Mouse (Mus musculus): ENCODE measurements around the gene Ccdc194. TPM values are rescaled to one million over a fixed set of nuclear protein-coding genes. Genes with fewer than 3 reads are reported as not detected.

Ccdc194 gene
- polyA plus RNA-seq, 1 experiment from 2014 or later: 0.14 TPM

DNA sequence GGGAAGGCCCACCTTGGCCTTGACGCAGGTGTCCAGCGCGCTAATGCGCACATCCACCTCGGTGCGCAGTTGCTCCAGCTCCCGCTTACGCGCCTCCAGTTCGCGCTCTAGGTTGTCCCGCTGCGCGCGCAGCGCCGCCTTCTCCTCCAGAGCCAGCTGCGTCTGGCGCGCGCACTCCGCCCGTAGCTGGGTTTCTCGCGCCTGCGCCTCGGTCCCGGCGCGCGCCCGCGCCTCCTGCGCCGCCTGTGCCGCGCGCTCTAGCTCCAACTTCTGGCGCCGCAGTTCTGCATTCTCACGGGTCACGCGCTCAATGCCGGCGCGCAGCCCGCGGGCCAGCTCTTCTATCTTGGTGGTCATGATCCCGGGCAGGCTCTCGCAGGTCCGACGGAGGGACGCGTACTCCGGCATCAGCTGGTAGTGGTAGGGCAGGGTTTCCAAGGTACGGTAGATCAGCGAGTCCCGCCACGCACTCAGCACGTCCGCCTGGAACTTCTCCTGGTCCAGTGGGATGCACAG is 17.9 kb downstream of the Ccdc194 start:
- Histone ChIP-seq H3K9ac (no peak overlapping the region), H3K27me3 (peaks cover 50% of the 10 kb centered on the region), H3K36me3 (replicated peaks) (no peaks in the 10 kb centered on the region), H3K4me3 (replicated peaks) (peak overlapping the region; percentile 35), H3K4me1 (replicated peaks) (peaks cover 26% of the 10 kb centered on the region), H3K9me3 (replicated peaks) (no peaks in the 10 kb centered on the region), H3K4me2 (peak overlapping the region; percentile 64), H3K27ac (replicated peaks) (no peak overlapping the region)
- peak; percentile 39 for ATAC-seq (ENCODE audit: insufficient read depth)
- WGBS (ENCODE audit: insufficient replicate concordance): 1% methylated on average over 61 of the region's 61 CpGs

DNA sequence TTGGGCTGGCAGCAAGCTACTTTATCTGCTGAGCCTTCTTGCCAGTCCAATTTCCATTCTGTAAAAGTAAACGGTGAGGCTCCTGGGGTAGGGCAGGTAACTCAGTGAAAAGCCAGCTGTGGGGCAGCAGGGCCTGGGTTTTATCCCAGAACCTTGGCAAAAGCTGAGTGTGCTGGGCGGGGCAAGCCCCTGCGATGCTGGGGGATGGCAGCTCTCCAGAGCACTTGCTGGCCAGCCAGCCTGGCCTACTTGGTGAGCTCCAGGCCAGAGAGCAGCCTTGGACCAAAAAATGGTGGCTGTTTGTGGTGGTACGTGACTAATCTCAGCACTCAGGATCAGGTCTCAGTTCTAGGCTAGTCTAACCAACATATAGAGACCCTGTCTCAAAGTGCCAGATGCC is 19.5 kb downstream of the Ccdc194 start:
- H3K4me1 ChIP-seq (replicated peaks): peaks cover 11% of the 10 kb centered on the region
- H3K9me3 ChIP-seq (replicated peaks): no peaks in the 10 kb centered on the region
- 61% methylated on average over 4 of the region's 4 CpGs for whole genome bisulfite sequencing (ENCODE audit: insufficient replicate concordance)
- no peak overlapping the region for H3K4me3 ChIP-seq (replicated peaks)
- H3K9ac ChIP-seq: no peak overlapping the region
- peaks cover 46% of the 10 kb centered on the region for H3K27me3 ChIP-seq
- no peak overlapping the region for H3K27ac ChIP-seq (replicated peaks)
- ATAC-seq (ENCODE audit: insufficient read depth): no peak
- H3K36me3 ChIP-seq (replicated peaks): no peaks in the 10 kb centered on the region
- H3K4me2 ChIP-seq: no peak overlapping the region

GRCm38 (mm10) chr8:71505326-71505725 is 20.2 kb downstream of the Ccdc194 start:
- H3K9me3 ChIP-seq (replicated peaks): no peaks in the 10 kb centered on the region
- H3K4me2 ChIP-seq: no peak overlapping the region
- H3K4me1 ChIP-seq (replicated peaks): peaks cover 11% of the 10 kb centered on the region
- H3K27ac ChIP-seq (replicated peaks): no peak overlapping the region
- no peak overlapping the region for H3K4me3 ChIP-seq (replicated peaks)
- 54% methylated on average over 4 of the region's 4 CpGs for WGBS (ENCODE audit: insufficient replicate concordance)
- no peak for ATAC-seq (ENCODE audit: insufficient read depth)
- H3K27me3 ChIP-seq: peaks cover 44% of the 10 kb centered on the region
- no peak overlapping the region for H3K9ac ChIP-seq
- no peaks in the 10 kb centered on the region for H3K36me3 ChIP-seq (replicated peaks)

DNA sequence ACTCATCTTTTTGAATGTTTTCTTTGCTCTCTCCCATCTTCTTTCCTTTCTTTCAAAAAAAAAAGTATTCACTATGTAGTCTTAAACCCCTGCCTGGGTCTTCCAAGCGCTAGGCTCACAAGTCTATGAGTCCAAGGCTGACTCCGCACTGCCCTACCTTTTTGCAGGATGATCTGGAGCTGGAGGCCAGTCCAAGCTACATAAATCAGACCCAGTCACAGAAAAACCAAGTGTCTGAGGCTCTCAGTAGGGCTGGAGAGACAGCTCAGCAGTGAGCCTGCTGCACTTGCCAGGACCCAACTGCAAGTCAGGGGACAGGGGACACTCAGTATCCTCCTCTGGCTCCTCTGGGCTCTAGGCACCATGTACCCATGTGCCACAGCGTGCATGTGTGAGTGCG is 21.2 kb downstream of the Ccdc194 start:
- 85% methylated on average over 4 of the region's 4 CpGs for WGBS (ENCODE audit: insufficient replicate concordance)
- no peak overlapping the region for H3K4me2 ChIP-seq
- H3K4me1 ChIP-seq (replicated peaks): peaks cover 14% of the 10 kb centered on the region
- ATAC-seq (ENCODE audit: insufficient read depth): no peak
- peaks cover 40% of the 10 kb centered on the region for H3K27me3 ChIP-seq
- no peaks in the 10 kb centered on the region for H3K9me3 ChIP-seq (replicated peaks)
- H3K27ac ChIP-seq (replicated peaks): no peak overlapping the region
- no peaks in the 10 kb centered on the region for H3K36me3 ChIP-seq (replicated peaks)
- no peak overlapping the region for H3K4me3 ChIP-seq (replicated peaks)
- H3K9ac ChIP-seq: no peak overlapping the region

- Histone ChIP-seq H3K4me2 (no peak overlapping the region), H3K4me1 (replicated peaks) (peaks cover 27% of the 10 kb centered on the region), H3K9ac (no peak overlapping the region), H3K27ac (replicated peaks) (no peak overlapping the region), H3K36me3 (replicated peaks) (peaks cover 2% of the 10 kb centered on the region), H3K27me3 (no peaks in the 10 kb centered on the region), H3K9me3 (replicated peaks) (no peaks in the 10 kb centered on the region), H3K4me3 (replicated peaks) (no peak overlapping the region)
- 33% methylated on average over 16 of the region's 16 CpGs for WGBS (ENCODE audit: insufficient replicate concordance)
- ATAC-seq (ENCODE audit: insufficient read depth): peak; percentile 49; the same call in 1 of the 2 replicates
Measured at GRCm38 (mm10) chr8:71498816-71499690, 26.5 kb downstream of the Ccdc194 start.

GRCm38 (mm10) chr8:71497881-71498501 is 27.5 kb downstream of the Ccdc194 start:
- no peaks in the 10 kb centered on the region for H3K27me3 ChIP-seq
- H3K36me3 ChIP-seq (replicated peaks): peaks cover 9% of the 10 kb centered on the region
- no peak overlapping the region for H3K4me3 ChIP-seq (replicated peaks)
- WGBS (ENCODE audit: insufficient replicate concordance): 47% methylated on average over 15 of the region's 15 CpGs
- H3K4me2 ChIP-seq: no peak overlapping the region
- H3K9ac ChIP-seq: no peak overlapping the region
- ATAC-seq (ENCODE audit: insufficient read depth): no peak
- H3K9me3 ChIP-seq (replicated peaks): no peaks in the 10 kb centered on the region
- peaks cover 30% of the 10 kb centered on the region for H3K4me1 ChIP-seq (replicated peaks)
- 0 out of 2 replicates have a peak overlapping the region, but pooled peaks have one; percentile 6 for H3K27ac ChIP-seq (replicated peaks)

DNA sequence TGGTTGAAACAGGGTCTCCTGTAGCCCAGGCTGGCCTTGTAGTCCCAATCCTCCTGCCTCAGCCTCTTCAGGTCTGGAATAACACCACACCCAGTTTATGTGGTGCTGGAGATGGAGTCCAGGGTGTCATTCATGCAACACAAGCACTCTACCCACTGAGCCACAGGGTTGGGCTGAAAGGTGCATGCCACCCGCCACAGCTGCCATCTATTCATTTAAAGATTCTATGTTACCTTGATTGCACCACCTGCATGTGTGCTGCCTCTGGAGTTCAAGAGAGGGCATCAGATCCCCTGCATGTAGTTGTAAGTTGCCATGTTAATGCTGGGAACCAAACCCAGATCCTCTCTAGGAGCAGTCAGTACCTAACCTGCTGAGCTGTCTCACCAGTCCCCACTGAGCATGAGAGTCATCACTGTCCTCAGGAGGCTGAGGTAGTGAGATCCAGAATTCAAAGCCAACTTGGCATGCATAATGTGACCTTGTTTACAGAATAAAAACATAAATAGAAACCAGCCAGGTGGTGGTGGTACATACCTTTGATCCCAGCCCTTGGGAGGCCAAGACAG is 28.4 kb downstream of the Ccdc194 start:
- H3K9me3 ChIP-seq (replicated peaks): no peaks in the 10 kb centered on the region
- peaks cover 30% of the 10 kb centered on the region for H3K4me1 ChIP-seq (replicated peaks)
- H3K4me2 ChIP-seq: no peak overlapping the region
- peaks cover 17% of the 10 kb centered on the region for H3K36me3 ChIP-seq (replicated peaks)
- no peaks in the 10 kb centered on the region for H3K27me3 ChIP-seq
- H3K27ac ChIP-seq (replicated peaks): no peak overlapping the region
- WGBS (ENCODE audit: insufficient replicate concordance): 66% methylated on average over 1 of the region's 1 CpGs
- no peak overlapping the region for H3K9ac ChIP-seq
- ATAC-seq (ENCODE audit: insufficient read depth): no peak
- no peak overlapping the region for H3K4me3 ChIP-seq (replicated peaks)

DNA sequence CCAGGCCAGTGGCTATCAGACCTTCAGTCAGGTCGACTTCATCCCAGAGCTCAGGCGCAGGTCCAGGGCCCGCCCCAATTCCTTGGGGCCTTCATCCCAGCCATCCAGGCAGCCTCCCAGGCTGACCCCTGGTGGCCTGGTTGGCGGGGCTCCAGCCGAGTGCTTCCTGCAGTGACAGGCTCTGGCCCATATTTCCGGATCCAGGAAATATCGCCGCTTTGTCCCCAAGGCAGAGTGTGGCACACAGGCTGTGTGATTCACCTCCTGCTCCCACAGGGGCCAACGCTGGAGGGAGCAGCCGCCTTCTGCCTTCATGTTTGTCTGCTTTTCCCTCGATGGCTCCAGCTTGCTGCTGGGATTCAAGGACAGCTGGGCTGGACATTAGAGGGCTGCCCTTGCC is 29.0 kb downstream of the Ccdc194 start:
- no peak overlapping the region for H3K4me3 ChIP-seq (replicated peaks)
- H3K9me3 ChIP-seq (replicated peaks): no peaks in the 10 kb centered on the region
- H3K9ac ChIP-seq: no peak overlapping the region
- no peaks in the 10 kb centered on the region for H3K27me3 ChIP-seq
- peaks cover 19% of the 10 kb centered on the region for H3K36me3 ChIP-seq (replicated peaks)
- H3K27ac ChIP-seq (replicated peaks): no peak overlapping the region
- WGBS (ENCODE audit: insufficient replicate concordance): 49% methylated on average over 11 of the region's 11 CpGs
- peaks cover 30% of the 10 kb centered on the region for H3K4me1 ChIP-seq (replicated peaks)
- ATAC-seq (ENCODE audit: insufficient read depth): no peak; the same call in 1 of the 2 replicates
- H3K4me2 ChIP-seq: no peak overlapping the region

DNA sequence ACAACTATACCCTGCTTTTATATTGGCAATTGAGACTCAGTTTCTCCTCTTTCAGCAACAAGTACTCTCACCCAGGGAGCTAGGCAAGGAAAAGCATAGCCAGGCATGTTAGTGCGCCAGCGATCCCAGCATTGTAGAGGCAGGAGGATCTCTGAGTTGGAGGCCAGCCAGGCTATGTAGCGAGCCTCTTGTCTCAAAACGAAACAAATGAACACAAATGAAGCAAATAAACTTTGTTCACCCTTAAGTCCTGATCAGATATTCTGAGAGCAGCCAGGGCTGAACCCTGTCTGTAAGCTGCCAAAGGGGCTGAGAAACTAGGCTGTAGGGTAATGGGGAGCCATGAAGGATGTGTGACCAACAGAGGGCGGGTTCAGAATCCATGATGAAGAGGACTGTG is 29.7 kb downstream of the Ccdc194 start:
- Histone ChIP-seq H3K4me2 (no peak overlapping the region), H3K36me3 (replicated peaks) (peaks cover 26% of the 10 kb centered on the region), H3K27me3 (no peaks in the 10 kb centered on the region), H3K9me3 (replicated peaks) (no peaks in the 10 kb centered on the region), H3K27ac (replicated peaks) (no peak overlapping the region), H3K4me3 (replicated peaks) (no peak overlapping the region), H3K4me1 (replicated peaks) (peaks cover 30% of the 10 kb centered on the region), H3K9ac (no peak overlapping the region)
- 75% methylated on average over 5 of the region's 5 CpGs for WGBS (ENCODE audit: insufficient replicate concordance)
- ATAC-seq (ENCODE audit: insufficient read depth): no peak

- 29% methylated on average over 16 of the region's 16 CpGs for WGBS (ENCODE audit: insufficient replicate concordance)
- ATAC-seq (ENCODE audit: insufficient read depth): no peak
- Histone ChIP-seq H3K9ac (no peak overlapping the region), H3K27ac (replicated peaks) (no peak overlapping the region), H3K9me3 (replicated peaks) (no peaks in the 10 kb centered on the region), H3K4me2 (no peak overlapping the region), H3K36me3 (replicated peaks) (peaks cover 29% of the 10 kb centered on the region), H3K4me1 (replicated peaks) (peaks cover 32% of the 10 kb centered on the region), H3K4me3 (replicated peaks) (no peak overlapping the region), H3K27me3 (no peaks in the 10 kb centered on the region)
Measured at GRCm38 (mm10) chr8:71495039-71495438, 30.5 kb downstream of the Ccdc194 start.

GRCm38 (mm10) chr8:71488454-71488853 is 37.1 kb downstream of the Ccdc194 start:
- ATAC-seq (ENCODE audit: insufficient read depth): peak; percentile 91
- Histone ChIP-seq H3K4me2 (peak overlapping the region; percentile 99), H3K27me3 (peaks cover 5% of the 10 kb centered on the region; the same call in 1 of the 2 replicates), H3K4me3 (replicated peaks) (peak overlapping the region; percentile 79), H3K27ac (replicated peaks) (peak overlapping the region; percentile 82), H3K36me3 (replicated peaks) (peaks cover 23% of the 10 kb centered on the region), H3K4me1 (replicated peaks) (peaks cover 49% of the 10 kb centered on the region), H3K9ac (peak overlapping the region; percentile 72), H3K9me3 (replicated peaks) (no peaks in the 10 kb centered on the region)
- under 1% methylated on average over 22 of the region's 22 CpGs for whole genome bisulfite sequencing (ENCODE audit: insufficient replicate concordance)
